Mouse (Mus musculus): ENCODE measurements at regions not wholly inside any gene's neighbourhood (a gene's known extent, or its start where the extent isn't known, plus 50 kb on each side); places are given as distances from the start of the nearest gene placed in this dataset.

- no peak for TF ChIP-seq CTCF (IDR thresholded peaks at IDR 0.05; ENCODE audit: low read depth)
- no peak for TF ChIP-seq EP300 (IDR thresholded peaks at IDR 0.05; ENCODE audit: low read depth)
Observed at GRCm38 (mm10) chr7:70283166-70283565, 83.4 kb downstream of the Nr2f2 start.
